Mouse (Mus musculus): ENCODE measurements at regions not wholly inside any gene's neighbourhood (a gene's known extent, or its start where the extent isn't known, plus 50 kb on each side); places are given as distances from the start of the nearest gene placed in this dataset.

GRCm38 (mm10) chr8:26881268-26882120 lies 95.6 kb upstream of the Zfp703 start:
- TF ChIP-seq CTCF (IDR thresholded peaks at IDR 0.05; ENCODE audit: control insufficient read depth, insufficient read depth, insufficient read length) (no peak), MYOD1 (IDR thresholded peaks at IDR 0.05; ENCODE audit: control insufficient read depth, insufficient read length, low read depth) (no peak), FOSL1 (IDR thresholded peaks at IDR 0.05; ENCODE audit: insufficient read depth, low read length, poor library complexity, severe bottlenecking) (no peak), MYOG (IDR thresholded peaks at IDR 0.05; ENCODE audit: control insufficient read depth, extremely low read depth, insufficient read length) (no peak), USF1 (IDR thresholded peaks at IDR 0.05; ENCODE audit: low read depth) (no peak)

Measured in C2C12 (cell line).